ENCODE assay signal across 18 mouse cellular contexts in the genomic region with DNA sequence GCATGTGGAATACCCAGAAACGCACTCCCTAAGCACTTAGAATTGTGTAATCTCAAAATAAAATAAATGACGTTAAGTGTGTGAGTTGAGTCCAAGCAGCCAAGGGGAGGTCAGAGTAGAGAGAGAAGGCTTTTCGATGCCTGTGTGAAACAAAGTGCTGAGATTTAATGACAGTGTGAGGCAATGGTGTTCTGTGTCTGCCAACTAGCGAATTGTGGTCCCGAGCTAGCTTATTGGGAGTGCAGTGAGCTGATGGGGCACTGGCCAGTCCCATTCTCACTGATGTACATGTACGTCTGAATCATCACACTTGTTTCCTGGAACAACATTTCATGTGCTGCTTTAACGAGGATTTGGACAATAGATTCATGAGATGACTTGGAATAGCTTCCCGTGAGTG.
A peak's percentile ranks its signal among the peaks of the same experiment; 100 is the strongest.
DNase-seq lines count a peak whose midpoint lies in the region; ATAC-seq and TF ChIP-seq lines count a peak whose summit lies in the region.
"Had no signal": no experiment of that assay in that cellular context is flagged by ENCODE, and none has a peak within 500 bp of the region (broad histone marks: within the 10 kb centered on the region; RNA-seq: fewer than 3 reads in every experiment).

No protein-coding gene starts in this region.

- no peak overlapping the region for H3K4me2 ChIP-seq in lung, embryonic 16.5 days (ENCODE audit: low read depth, low read length)
- H3K4me2 ChIP-seq: embryonic facial prominence, embryonic 13.5 days; forebrain, embryonic 13.5 days; heart, embryonic 13.5 days; hindbrain, embryonic 15.5 days had no signal

- TF ChIP-seq CTCF in brain, embryonic 14.5 days (IDR thresholded peaks at IDR 0.05; ENCODE audit: borderline replicate concordance, extremely low read depth, insufficient read depth, insufficient read length), result no peak

- intact Hi-C loops in gastrocnemius, postnatal 14 days (cut with DNase I; ENCODE audit: low total_unique reads), result no loop called here

- no peak overlapping the region for H3K27ac ChIP-seq in lung, embryonic 16.5 days (ENCODE audit: low read length)
- H3K27ac ChIP-seq: embryonic facial prominence, embryonic 13.5 days; forebrain, embryonic 13.5 days; heart, embryonic 13.5 days; hindbrain, embryonic 15.5 days had no signal

- H3K36me3 ChIP-seq in lung, embryonic 16.5 days (ENCODE audit: control insufficient read depth, insufficient read depth, low read length), result no peaks in the 10 kb centered on the region
- H3K36me3 ChIP-seq: embryonic facial prominence, embryonic 13.5 days; heart, embryonic 13.5 days; hindbrain, embryonic 15.5 days had no signal

- no peak overlapping the region for H3K9ac ChIP-seq in lung, embryonic 16.5 days (ENCODE audit: low read length)
- H3K9ac ChIP-seq: embryonic facial prominence, embryonic 13.5 days; forebrain, embryonic 13.5 days; forebrain, postnatal 0 days; heart, embryonic 13.5 days; hindbrain, embryonic 15.5 days had no signal

- peak; percentile 35 for DNase-seq in gastrocnemius, postnatal 25 days
- no peak for DNase-seq in gastrocnemius, postnatal 14 days
- no peak for DNase-seq in lung, postnatal 4 days
- peak; percentile 18 for DNase-seq in brain, embryonic 14.5 days (ENCODE audit: low read depth)
- DNase-seq in lung, postnatal 36 days, result peak; percentile 19
- DNase-seq: adrenal gland, postnatal 10 days; cerebellum, adult 11-12 months; cerebellum, adult 9-11 months; cerebellum, postnatal 36 days; forebrain, postnatal 0 days; heart, postnatal 36 days had no signal

- ATAC-seq in lung, embryonic 16.5 days (ENCODE audit: low read depth), result peak; percentile 47; the same call in 1 of the 2 replicates
- ATAC-seq in activated CD4-positive, CD25-positive, alpha-beta regulatory T cell, adult 4 months, result no peak
- ATAC-seq: forebrain, embryonic 13.5 days; forebrain, postnatal 0 days; Patski had no signal

- 66% methylated on average over 8 of the region's 8 CpGs for WGBS in lung, embryonic 16.5 days

- no peaks in the 10 kb centered on the region for H3K4me1 ChIP-seq in lung, embryonic 16.5 days (replicated peaks; ENCODE audit: control insufficient read depth, insufficient read depth, low read length)
- H3K4me1 ChIP-seq: forebrain, embryonic 13.5 days; heart, embryonic 13.5 days; hindbrain, embryonic 15.5 days had no signal

- no peak for TF ChIP-seq POLR2A in brain, embryonic 14.5 days (IDR thresholded peaks at IDR 0.05; ENCODE audit: borderline replicate concordance, extremely low read depth, insufficient read depth, insufficient read length, poor library complexity, severe bottlenecking)

- no peaks in the 10 kb centered on the region for H3K27me3 ChIP-seq in lung, embryonic 16.5 days (ENCODE audit: control insufficient read depth, insufficient read depth, low read depth, low read length)
- H3K27me3 ChIP-seq: embryonic facial prominence, embryonic 13.5 days; forebrain, embryonic 13.5 days; heart, embryonic 13.5 days; hindbrain, embryonic 15.5 days; Patski had no signal

- H3K4me3 ChIP-seq in lung, embryonic 16.5 days (ENCODE audit: low read length), result no peak overlapping the region
- H3K4me3 ChIP-seq: embryonic facial prominence, embryonic 13.5 days; forebrain, embryonic 13.5 days; heart, embryonic 13.5 days; hindbrain, embryonic 15.5 days had no signal

- H3K9me3 ChIP-seq in lung, embryonic 16.5 days (ENCODE audit: control insufficient read depth, low read length), result no peaks in the 10 kb centered on the region
- H3K9me3 ChIP-seq: embryonic facial prominence, embryonic 13.5 days; forebrain, embryonic 13.5 days; heart, embryonic 13.5 days; hindbrain, embryonic 15.5 days had no signal

Comparison
In these comparisons a context has a peak if more than half of its experiments do, and no peak if none do; other contexts are left out.
1. DNase-seq: peak in gastrocnemius, postnatal 25 days (single experiment), brain, embryonic 14.5 days (single experiment) and lung, postnatal 36 days (single experiment); none in gastrocnemius, postnatal 14 days (single experiment) and lung, postnatal 4 days (0 of 2).